Mouse (Mus musculus) heart, adult 18-20 months (tissue): Measurements from ENCODE around the gene Fgfr2. TPM values are rescaled to one million over a fixed set of nuclear protein-coding genes. Genes with fewer than 3 reads are reported as not detected.
A peak's percentile ranks its signal among the peaks of the same experiment; 100 is the strongest.
"Not testable (repeated sequence)": the region's sequence is repeated elsewhere in the genome, so short reads cannot be mapped to it uniquely, and the experiment has no call there.

Source experiments
- DNase-seq, 2 experiments: peaks; one replicate each; pipeline ENCODE4 v3.0.0; 2021 to 2022; ENCODE audit warnings: mixed read lengths in 1 of 2
- total RNA-seq, 2 experiments: library from RNA; stranded (reverse); gene quantifications; 2 replicates each; pipeline ENCODE4 v1.2.3; 2021

Fgfr2 gene
- total RNA-seq, 2 experiments from 2014 or later: 1.3 to 2.6 TPM

DNA sequence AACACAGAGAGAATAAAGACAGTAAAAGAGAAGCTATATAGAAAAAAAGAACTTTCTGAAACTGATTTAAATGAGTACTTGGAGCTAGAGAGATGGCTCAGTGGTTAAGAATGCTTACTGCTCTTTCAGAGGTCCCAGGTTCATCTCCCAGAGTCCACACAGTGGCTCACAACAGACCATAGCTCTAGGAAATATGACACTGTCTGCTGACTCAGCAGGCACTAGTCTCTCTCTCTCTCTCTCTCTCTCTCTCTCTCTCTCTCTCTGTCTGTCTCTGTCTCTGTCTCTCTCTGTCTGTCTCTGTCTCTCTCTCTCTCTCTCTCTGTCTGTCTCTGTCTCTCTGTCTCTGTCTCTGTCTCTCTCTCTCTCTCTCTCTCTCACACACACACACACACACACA, 620.7 kb downstream of the Fgfr2 start:
- DNase-seq: not testable (repeated sequence)

GRCm38 (mm10) chr7:132497142-132497541, 626.0 kb downstream of the Fgfr2 start:
- DNase-seq: no peak

DNA sequence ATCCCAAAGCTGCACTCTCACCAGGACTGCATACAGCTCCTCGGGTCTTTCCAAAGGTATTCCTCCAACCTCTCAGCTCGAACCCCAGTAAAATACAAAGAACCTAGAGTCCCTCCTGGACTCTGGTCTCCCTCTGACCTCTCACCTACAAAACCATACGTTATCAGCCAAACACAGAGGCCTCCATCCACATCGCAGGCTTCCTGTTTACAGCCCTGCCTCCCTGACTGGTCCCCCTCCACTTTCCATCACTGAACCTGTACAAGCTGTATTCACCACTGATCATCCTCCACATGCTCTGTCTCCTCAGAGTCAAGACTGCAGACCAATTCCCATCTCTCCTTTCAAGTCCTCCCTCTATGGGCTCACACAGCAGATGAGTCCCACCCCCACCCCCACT, 628.9 kb downstream of the Fgfr2 start:
- DNase-seq: no peak

DNA sequence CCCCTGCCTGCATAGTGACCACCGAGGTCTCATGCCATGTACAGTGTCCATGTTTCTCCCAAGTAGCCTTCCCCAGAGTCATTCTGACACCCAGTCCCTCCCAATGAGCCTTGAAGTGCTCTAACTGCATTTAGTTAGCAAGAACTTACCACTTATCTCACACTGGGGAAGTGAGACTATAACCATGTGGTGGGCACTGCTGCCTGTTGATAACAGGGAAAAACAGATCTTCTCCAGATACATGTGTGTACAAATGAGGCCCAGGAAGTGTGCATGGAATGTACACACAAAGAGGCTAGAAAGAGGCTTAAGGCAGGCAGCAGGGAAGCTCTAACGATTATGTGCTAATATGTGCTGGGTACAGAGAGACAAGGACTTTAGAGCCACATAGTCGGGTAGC, 629.5 kb downstream of the Fgfr2 start:
- DNase-seq: no peak

GRCm38 (mm10) chr7:132491902-132492301, 631.2 kb downstream of the Fgfr2 start:
- no peak for DNase-seq

DNA sequence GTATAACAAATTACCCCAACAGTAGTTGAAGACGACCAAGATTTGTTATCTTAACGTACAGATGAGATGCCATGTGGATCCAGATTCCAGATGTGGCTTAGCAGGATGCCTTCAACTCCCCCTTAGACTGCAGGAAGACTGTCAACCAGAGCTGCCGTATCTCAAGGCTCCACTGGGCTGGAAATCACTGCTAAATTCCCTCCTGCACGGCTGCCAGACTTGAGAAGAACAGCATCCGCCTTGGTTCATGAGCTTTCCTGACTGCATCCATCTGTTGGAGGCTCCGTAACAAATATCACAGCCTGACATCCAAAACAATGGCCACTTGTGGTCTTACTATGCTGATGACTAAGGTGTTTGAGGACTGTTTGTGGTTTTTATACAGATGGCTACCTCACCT, 635.8 kb downstream of the Fgfr2 start:
- DNase-seq: no peak

DNA sequence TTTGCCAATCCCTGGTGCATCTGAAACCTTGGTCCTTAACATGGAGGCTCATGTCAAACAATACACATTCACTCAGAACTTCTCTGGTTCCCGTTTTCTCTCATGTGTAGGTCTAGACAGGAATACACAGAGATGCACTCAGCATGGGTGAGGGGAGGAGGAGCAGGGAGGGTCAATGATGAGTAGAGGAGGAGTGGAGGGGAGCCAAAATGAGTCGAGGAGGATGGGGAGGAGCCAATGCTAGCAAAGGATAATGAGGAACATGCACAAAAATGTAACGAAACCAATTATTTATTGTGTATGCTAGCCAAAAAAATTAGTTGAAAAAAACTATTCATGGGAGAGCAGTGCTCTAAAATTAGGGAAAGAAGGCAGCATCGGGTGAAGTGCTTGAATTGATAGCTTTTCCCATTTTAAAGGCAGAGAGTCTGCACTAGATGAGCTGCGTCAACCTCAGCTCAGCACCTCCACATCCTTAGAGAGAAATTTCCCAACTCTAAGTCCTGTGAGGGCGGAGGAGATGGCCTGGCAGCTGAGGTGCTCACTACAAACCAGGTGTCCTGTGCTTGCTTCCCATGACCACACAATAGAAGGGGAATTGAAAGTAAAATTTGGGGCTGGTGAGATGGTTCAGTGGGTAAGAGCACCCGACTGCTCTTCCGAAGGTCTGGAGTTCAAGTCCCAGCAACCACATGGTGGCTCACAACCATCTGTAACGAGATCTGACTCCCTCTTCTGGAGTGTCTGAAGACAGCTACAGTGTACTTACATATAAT, 636.6 kb downstream of the Fgfr2 start:
- DNase-seq: no peak

- no peak for DNase-seq
These were observed 638.7 kb downstream of the Fgfr2 start for GRCm38 (mm10) chr7:132484424-132484823.

GRCm38 (mm10) chr7:132480696-132481306, 642.3 kb downstream of the Fgfr2 start:
- no peak for DNase-seq

GRCm38 (mm10) chr7:132478295-132478809, 644.8 kb downstream of the Fgfr2 start:
- no peak for DNase-seq

DNA sequence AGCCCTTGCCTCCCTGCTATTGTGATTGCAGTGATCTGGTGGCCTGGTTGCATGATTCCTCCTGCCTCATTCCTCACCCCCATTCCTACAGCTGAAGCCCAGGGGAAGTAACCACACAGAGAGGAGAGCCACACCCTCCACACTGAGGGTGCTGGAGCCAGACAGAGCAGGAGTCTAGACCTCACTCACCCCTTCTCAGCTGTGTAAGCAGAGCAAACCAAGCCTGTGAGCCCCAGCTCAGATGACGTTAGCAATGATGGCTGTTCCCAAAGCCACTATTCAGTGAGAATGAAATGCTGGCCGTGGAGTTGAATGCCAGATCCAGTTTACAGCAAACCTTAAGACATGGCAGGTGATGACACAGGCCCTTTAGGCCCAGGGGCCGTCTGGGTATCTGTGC, 645.4 kb downstream of the Fgfr2 start:
- DNase-seq: no peak

DNA sequence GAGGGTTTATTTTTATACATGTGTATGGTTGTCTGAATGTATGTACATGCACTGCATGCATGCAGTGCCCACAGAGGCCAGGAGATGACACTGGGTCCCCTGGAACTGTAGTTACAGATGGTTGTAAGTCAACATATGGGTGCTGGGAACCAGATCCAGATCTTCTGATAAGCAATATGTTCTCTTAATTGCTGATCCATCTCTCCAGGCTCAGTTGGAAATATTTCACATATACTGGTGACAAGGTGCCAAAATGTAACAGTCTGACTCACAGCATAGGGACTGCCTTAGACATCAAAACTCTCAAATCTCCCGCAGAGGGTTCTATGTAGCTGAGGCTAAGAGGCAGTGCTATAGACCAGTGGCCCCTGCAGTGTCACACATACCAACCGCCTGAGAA, 646.7 kb downstream of the Fgfr2 start:
- DNase-seq: no peak

DNA sequence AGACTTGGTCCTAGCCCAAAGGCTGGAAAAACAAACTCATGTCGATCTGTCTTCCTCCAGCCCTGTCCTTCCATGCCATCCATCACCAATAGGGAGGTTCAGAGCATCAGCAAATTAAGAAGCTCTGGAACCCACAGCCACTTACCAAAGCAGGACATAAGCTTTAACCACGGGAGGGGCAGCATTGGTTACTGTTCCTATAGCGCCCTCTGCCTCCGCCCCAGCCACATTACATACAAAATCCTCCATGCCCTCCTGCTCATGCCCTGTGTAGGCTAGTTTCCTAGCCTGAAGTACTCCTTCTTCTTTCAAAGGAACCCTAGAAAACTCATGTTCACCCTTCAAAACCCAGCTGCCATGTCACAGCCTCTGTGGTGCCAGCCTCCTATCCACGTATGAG, 648.1 kb downstream of the Fgfr2 start:
- DNase-seq: peak; percentile 62 to 70

GRCm38 (mm10) chr7:132471327-132471726, 651.8 kb downstream of the Fgfr2 start:
- peak; percentile 48 to 72 for DNase-seq

- DNase-seq: no peak
These were observed 654.8 kb downstream of the Fgfr2 start for GRCm38 (mm10) chr7:132468391-132468790.

DNA sequence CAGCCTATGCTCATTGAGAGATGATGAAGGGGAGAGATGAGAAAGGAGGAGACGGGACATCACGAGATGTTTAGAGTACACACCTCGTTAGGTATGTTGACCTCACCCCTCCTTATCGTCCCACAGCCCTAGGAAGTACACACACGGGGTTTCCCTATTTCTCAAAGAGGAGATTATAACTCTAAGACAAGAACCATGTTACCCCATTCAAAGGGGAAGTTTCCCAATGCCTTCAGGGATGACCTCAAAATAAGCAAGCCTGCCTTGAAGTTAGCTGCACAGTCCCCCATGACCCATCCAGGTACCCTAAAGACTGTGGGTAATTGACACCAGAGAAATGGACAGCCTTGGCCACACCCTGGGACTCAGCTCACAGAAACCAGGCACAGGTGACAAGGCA, 657.3 kb downstream of the Fgfr2 start:
- no peak for DNase-seq

GRCm38 (mm10) chr7:132464894-132465293, 658.3 kb downstream of the Fgfr2 start:
- DNase-seq: no peak

- no peak for DNase-seq
These were observed 664.7 kb downstream of the Fgfr2 start for GRCm38 (mm10) chr7:132458493-132458892.

- no peak for DNase-seq
These were observed 668.0 kb downstream of the Fgfr2 start for GRCm38 (mm10) chr7:132455071-132455720.

DNA sequence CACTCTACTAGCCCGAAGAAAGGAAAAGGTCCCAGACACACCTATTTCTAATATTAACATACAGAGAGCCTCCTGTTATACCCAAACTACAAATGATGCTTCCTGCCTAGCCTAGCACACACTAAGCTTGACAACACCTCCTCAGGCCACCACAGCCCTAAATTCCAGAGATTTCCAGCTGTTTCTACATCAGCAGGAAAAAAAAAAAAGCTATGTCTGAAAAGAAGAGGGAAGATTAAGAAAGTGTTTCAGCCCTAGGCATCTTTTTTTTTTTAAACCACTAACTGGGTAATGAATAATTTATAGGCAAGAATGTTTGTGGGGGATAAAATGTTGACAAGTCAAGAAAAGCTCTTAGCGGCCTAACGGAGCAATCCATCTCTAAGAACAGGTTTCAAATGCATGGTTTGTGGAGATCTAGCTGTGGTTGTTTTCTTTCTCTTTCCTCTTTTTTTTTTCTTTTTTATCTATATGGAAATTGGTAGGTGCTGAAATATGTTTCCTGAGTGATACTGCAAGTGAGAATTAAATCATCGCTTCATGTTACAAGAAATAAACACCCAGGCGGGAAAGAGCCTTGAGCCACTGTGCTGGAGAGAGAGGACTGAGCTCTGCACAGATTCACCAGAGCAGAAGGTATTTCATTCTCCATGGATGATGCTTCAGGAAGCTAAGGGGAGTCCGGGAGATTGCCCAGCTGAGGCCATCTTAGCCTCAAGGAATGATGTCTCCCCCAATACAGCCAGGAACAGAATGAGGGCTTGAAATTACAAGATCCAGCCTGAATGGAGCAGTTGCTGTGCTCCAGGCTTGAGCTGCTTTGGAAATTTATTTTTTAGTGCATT, 673.0 kb downstream of the Fgfr2 start:
- DNase-seq: no peak

- DNase-seq: no peak
These were observed 674.5 kb downstream of the Fgfr2 start for GRCm38 (mm10) chr7:132448511-132449154.

- DNase-seq: no peak
These were observed 675.6 kb downstream of the Fgfr2 start for GRCm38 (mm10) chr7:132447558-132447957.
